In the genomic region with DNA sequence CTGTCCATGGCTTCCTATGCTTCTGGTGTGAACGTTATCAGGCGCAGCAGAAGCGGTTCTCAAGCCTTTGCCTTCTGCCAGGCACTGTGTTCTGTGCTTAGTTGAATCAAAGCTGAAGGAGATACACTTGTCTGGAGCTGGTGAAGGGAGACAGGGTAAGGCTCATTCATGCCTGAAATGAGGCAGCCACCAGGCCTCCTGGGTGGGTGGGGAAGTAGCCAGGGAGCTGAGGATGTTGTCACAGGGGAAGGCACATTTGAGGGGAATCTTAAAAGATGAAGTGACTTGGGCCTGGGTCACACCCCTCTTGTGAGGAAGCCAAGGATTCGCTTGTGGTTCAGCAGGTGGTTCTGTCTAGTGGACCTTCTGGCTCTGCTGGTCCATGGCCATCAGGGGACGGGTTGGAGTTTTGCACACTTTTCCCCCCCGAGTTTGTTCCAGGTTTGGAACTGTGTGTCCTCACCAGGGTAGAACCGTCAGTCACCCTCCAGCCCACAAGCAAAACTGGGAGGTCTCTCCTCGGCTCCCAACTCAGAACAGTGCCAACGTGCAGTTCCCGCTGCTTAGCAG, we compare ENCODE assay signal across 8 mouse cellular contexts. TPM values are rescaled to one million over a fixed set of nuclear protein-coding genes. Genes with fewer than 3 reads are reported as not detected.
DNase-seq lines count a peak whose midpoint lies in the region; ATAC-seq and TF ChIP-seq lines count a peak whose summit lies in the region.

No protein-coding gene starts in this region.

- ATAC-seq in liver, embryonic 13.5 days (ENCODE audit: low read depth), result no peak
- no peak for ATAC-seq in stomach, postnatal 0 days (ENCODE audit: low FRiP score, low TSS enrichment)

- no peak for TF ChIP-seq EP300 in stomach, postnatal 0 days (optimal IDR thresholded peaks at IDR 0.05)

- peak overlapping the region; percentile 1; the same call in 1 of the 2 replicates for H3K4me3 ChIP-seq in thymus, adult 2 months (ENCODE audit: control insufficient read depth, insufficient read depth, low read length)
- peak overlapping the region; percentile 67 for H3K4me3 ChIP-seq in liver, embryonic 13.5 days (replicated peaks)
- peak overlapping the region; percentile 64; the same call in 1 of the 2 replicates for H3K4me3 ChIP-seq in stomach, postnatal 0 days (ENCODE audit: low read depth, low read length)

- peak; percentile 61 for DNase-seq in cerebellum, adult 9-10 months
- no peak for DNase-seq in cerebellum, postnatal 36 days
- no peak for DNase-seq in thymus, adult 2 months
- no peak for DNase-seq in thymus, postnatal 14 days
- DNase-seq in liver, embryonic 13.5 days, result no peak
- DNase-seq in stomach, postnatal 0 days (ENCODE audit: low spot score), result no peak
- DNase-seq in spleen, adult 12 weeks (ENCODE audit: low spot score), result no peak
- DNase-seq in thymus, postnatal 25 days, result no peak

- H3K4me1 ChIP-seq in thymus, adult 2 months (replicated peaks; ENCODE audit: control insufficient read depth, insufficient read depth, low read length), result peaks cover 56% of the 10 kb centered on the region
- peaks cover 71% of the 10 kb centered on the region for H3K4me1 ChIP-seq in liver, embryonic 13.5 days (replicated peaks)
- H3K4me1 ChIP-seq in stomach, postnatal 0 days (replicated peaks; ENCODE audit: control insufficient read depth, insufficient read depth), result peaks cover 27% of the 10 kb centered on the region

- peak overlapping the region; percentile 95 for H3K4me2 ChIP-seq in liver, embryonic 13.5 days
- peak overlapping the region; percentile 86 for H3K4me2 ChIP-seq in stomach, postnatal 0 days (replicated peaks; ENCODE audit: low read depth)

- no peaks in the 10 kb centered on the region for H3K27me3 ChIP-seq in thymus, adult 2 months (ENCODE audit: control insufficient read depth, insufficient read depth, low read length)
- H3K27me3 ChIP-seq in liver, embryonic 13.5 days, result peaks cover 20% of the 10 kb centered on the region
- no peaks in the 10 kb centered on the region for H3K27me3 ChIP-seq in stomach, postnatal 0 days (ENCODE audit: control insufficient read depth, insufficient read depth, low read length)

- no peak for TF ChIP-seq CTCF in thymus, adult 2 months (IDR thresholded peaks at IDR 0.05; ENCODE audit: borderline replicate concordance, control insufficient read depth, extremely low read depth, insufficient read depth, low read length, poor library complexity)
- no peak for TF ChIP-seq CTCF in stomach, postnatal 0 days (IDR thresholded peaks at IDR 0.05; ENCODE audit: low read depth)

- H3K9ac ChIP-seq in liver, embryonic 13.5 days, result peak overlapping the region; percentile 35; the same call in 1 of the 2 replicates
- H3K9ac ChIP-seq in stomach, postnatal 0 days (ENCODE audit: low read length), result peak overlapping the region; percentile 23

- 54% methylated on average over 10 of the region's 10 CpGs for WGBS in thymus, adult 2 months
- WGBS in liver, embryonic 13.5 days (ENCODE audit: insufficient replicate concordance), result 50% methylated on average over 10 of the region's 10 CpGs
- 59% methylated on average over 10 of the region's 10 CpGs for WGBS in stomach, postnatal 0 days

- no peaks in the 10 kb centered on the region for H3K36me3 ChIP-seq in thymus, adult 2 months (ENCODE audit: control insufficient read depth, insufficient read depth, low read length)
- no peaks in the 10 kb centered on the region for H3K36me3 ChIP-seq in liver, embryonic 13.5 days
- H3K36me3 ChIP-seq in stomach, postnatal 0 days (ENCODE audit: control insufficient read depth, insufficient read depth, low read length), result no peaks in the 10 kb centered on the region

- H3K27ac ChIP-seq in thymus, adult 2 months (ENCODE audit: control insufficient read depth, insufficient read depth, low read length), result no peak overlapping the region
- H3K27ac ChIP-seq in liver, embryonic 13.5 days, result no peak overlapping the region
- H3K27ac ChIP-seq in stomach, postnatal 0 days (replicated peaks), result peak overlapping the region; percentile 40; the same call in 1 of the 2 replicates

- no peak for TF ChIP-seq POLR2A in thymus, adult 2 months (IDR thresholded peaks at IDR 0.05; ENCODE audit: control insufficient read depth, extremely low read depth, insufficient read depth, low read length, poor library complexity)

- no peaks in the 10 kb centered on the region for H3K9me3 ChIP-seq in liver, embryonic 13.5 days (replicated peaks)
- no peaks in the 10 kb centered on the region for H3K9me3 ChIP-seq in stomach, postnatal 0 days (ENCODE audit: control insufficient read depth, low read length)

RNA-seq across cellular contexts. Expression of a gene that starts 1.9 kb away (rescaled TPM):
- polyA plus RNA-seq in thymus, adult 2 months (2012; rRNA removed), result 15.3 and 18.0 TPM in 2 replicates
- 3.2 and 3.5 TPM in 2 replicates for polyA plus RNA-seq in liver, embryonic 13.5 days (2015; fragmentation: Nextera tagmentation; extraction: Ambion mirVana)
- 18.2 and 19.1 TPM in 2 replicates for polyA plus RNA-seq in stomach, postnatal 0 days (2015; fragmentation: Nextera tagmentation; extraction: Ambion mirVana)

RNA-seq across cellular contexts. Expression of a gene that starts 28.2 kb away (rescaled TPM):
- polyA plus RNA-seq in thymus, adult 2 months (2012; rRNA removed), result 62.4 and 65.6 TPM in 2 replicates
- 13.2 and 16.3 TPM in 2 replicates for polyA plus RNA-seq in liver, embryonic 13.5 days (2015; fragmentation: Nextera tagmentation; extraction: Ambion mirVana)
- polyA plus RNA-seq in stomach, postnatal 0 days (2015; fragmentation: Nextera tagmentation; extraction: Ambion mirVana), result 15.7 and 16.5 TPM in 2 replicates

RNA-seq across cellular contexts. Expression of a gene that starts 38.4 kb away (rescaled TPM):
- 51.2 and 59.9 TPM in 2 replicates for polyA plus RNA-seq in thymus, adult 2 months (2012; rRNA removed)
- 0.97 and 0.98 TPM in 2 replicates for polyA plus RNA-seq in liver, embryonic 13.5 days (2015; fragmentation: Nextera tagmentation; extraction: Ambion mirVana)
- 1.6 and 2.0 TPM in 2 replicates for polyA plus RNA-seq in stomach, postnatal 0 days (2015; fragmentation: Nextera tagmentation; extraction: Ambion mirVana)

Comparison
In these comparisons a context has a peak if more than half of its experiments do, and no peak if none do; other contexts are left out.
1. H3K4me3 ChIP-seq: peak in every context shown above with its lines; median percentile 67 in liver, embryonic 13.5 days; 64 in stomach, postnatal 0 days; 1 in thymus, adult 2 months.
2. RNA of a gene that starts 38.4 kb away (polyA plus RNA-seq): 51.2 to 59.9 TPM in thymus, adult 2 months; 1.6 to 2.0 TPM in stomach, postnatal 0 days and 0.97 to 0.98 TPM in liver, embryonic 13.5 days; every median in the first group is over 10 times any median in the second.